Comparison of ENCODE assay signal across 8 mouse cellular contexts in the genomic region with DNA sequence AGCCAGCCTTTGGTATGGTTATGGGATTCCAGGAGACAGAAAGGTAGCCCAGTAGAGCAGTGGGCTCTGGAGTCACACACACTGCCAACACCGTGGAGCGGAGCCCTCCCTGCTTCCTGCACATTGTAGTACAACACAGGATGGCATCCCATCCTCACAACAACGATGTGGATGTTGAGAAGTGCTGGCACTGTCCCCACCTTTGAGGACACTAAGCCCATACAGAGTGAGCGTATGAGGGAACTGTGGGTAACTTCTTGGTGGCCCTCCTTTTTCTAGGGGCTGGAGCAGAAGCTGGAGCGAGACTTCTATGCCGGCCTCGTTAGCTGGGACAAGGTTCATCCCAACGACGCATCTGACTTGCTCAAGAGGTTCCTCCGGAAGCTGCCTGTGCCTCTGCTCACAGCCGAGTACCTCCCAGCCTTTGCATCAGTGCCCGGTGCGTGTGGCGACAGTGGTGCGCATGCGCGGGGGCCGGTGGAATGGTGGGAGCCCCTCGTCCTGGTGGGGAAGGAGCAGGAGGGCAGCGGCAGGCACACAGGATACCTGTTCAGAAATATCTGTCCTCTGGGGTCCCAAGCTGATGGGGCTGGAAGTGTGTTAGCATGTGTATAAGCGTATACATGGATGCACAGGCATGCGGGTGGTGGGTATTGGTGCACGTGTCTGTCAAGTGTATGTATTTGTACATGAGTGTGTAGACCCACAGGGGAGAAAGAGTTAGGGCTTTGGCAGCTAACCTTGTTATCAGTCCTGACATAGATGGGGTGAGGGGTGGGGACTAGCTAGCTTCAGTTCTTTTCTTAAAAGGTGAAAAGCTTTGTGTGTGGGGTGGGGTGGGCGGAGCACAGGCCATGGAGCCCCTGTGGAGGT. TPM values are rescaled to one million over a fixed set of nuclear protein-coding genes. Genes with fewer than 3 reads are reported as not detected.
DNase-seq lines count a peak whose midpoint lies in the region; ATAC-seq and TF ChIP-seq lines count a peak whose summit lies in the region.

No protein-coding gene starts in this region.

- DNase-seq in testis, postnatal 10 days (ENCODE audit: low spot score) = no peak
- DNase-seq in testis, postnatal 14 days (ENCODE audit: low spot score) = peak; percentile 39
- DNase-seq in right cerebral cortex, adult 2 months (ENCODE audit: low spot score in 2 of 2) = no peak
- no peak for DNase-seq in kidney, postnatal 10 days
- no peak for DNase-seq in spleen, postnatal 4 days (ENCODE audit: low spot score in 2 of 2)

- no peak for TF ChIP-seq CTCF in testis, adult 2 months (IDR thresholded peaks at IDR 0.05; ENCODE audit: control insufficient read depth, insufficient read depth, insufficient replicate concordance, low read depth, low read length)

- peak overlapping the region; percentile 37 for H3K4me2 ChIP-seq in forebrain, embryonic 12.5 days
- peak overlapping the region; percentile 8; the same call in 1 of the 2 replicates for H3K4me2 ChIP-seq in liver, embryonic 12.5 days

- peak; percentile 36; the same call in 1 of the 2 replicates for ATAC-seq in forebrain, embryonic 12.5 days (ENCODE audit: low FRiP score)
- ATAC-seq in liver, embryonic 12.5 days = no peak

- peaks cover 5% of the 10 kb centered on the region for H3K4me1 ChIP-seq in testis, adult 2 months (ENCODE audit: control insufficient read depth, insufficient read depth, low read length)
- 0 out of 2 replicates have a peak, but pooled peaks cover 9% of the 10 kb centered on the region for H3K4me1 ChIP-seq in forebrain, embryonic 12.5 days
- H3K4me1 ChIP-seq in liver, embryonic 12.5 days = no peaks in the 10 kb centered on the region

- WGBS in forebrain, embryonic 12.5 days = 52% methylated on average over 24 of the region's 24 CpGs
- WGBS in liver, embryonic 12.5 days (ENCODE audit: insufficient replicate concordance) = 48% methylated on average over 24 of the region's 24 CpGs

- no peaks in the 10 kb centered on the region for H3K9me3 ChIP-seq in forebrain, embryonic 12.5 days
- H3K9me3 ChIP-seq in liver, embryonic 12.5 days (replicated peaks) = no peaks in the 10 kb centered on the region

- no peak overlapping the region for H3K27ac ChIP-seq in testis, adult 2 months (ENCODE audit: control insufficient read depth, insufficient read depth, low read depth, low read length)
- H3K27ac ChIP-seq in forebrain, embryonic 12.5 days = no peak overlapping the region
- H3K27ac ChIP-seq in liver, embryonic 12.5 days = no peak overlapping the region

- H3K36me3 ChIP-seq in testis, adult 2 months (ENCODE audit: control insufficient read depth, insufficient read depth, low read length) = no peaks in the 10 kb centered on the region
- no peaks in the 10 kb centered on the region for H3K36me3 ChIP-seq in forebrain, embryonic 12.5 days (replicated peaks)
- no peaks in the 10 kb centered on the region for H3K36me3 ChIP-seq in liver, embryonic 12.5 days

- H3K27me3 ChIP-seq in testis, adult 2 months (ENCODE audit: control insufficient read depth, insufficient read depth, low read length) = no peaks in the 10 kb centered on the region
- H3K27me3 ChIP-seq in forebrain, embryonic 12.5 days = peaks cover 6% of the 10 kb centered on the region; the same call in 1 of the 2 replicates
- H3K27me3 ChIP-seq in liver, embryonic 12.5 days (replicated peaks) = peaks cover 26% of the 10 kb centered on the region

- H3K9ac ChIP-seq in forebrain, embryonic 12.5 days = no peak overlapping the region
- no peak overlapping the region for H3K9ac ChIP-seq in liver, embryonic 12.5 days

- H3K4me3 ChIP-seq in testis, adult 2 months (ENCODE audit: control insufficient read depth, low read depth, low read length) = peak overlapping the region; percentile 30
- H3K4me3 ChIP-seq in forebrain, embryonic 12.5 days (replicated peaks) = peak overlapping the region; percentile 21
- H3K4me3 ChIP-seq in liver, embryonic 12.5 days = no peak overlapping the region

- TF ChIP-seq POLR2A in testis, adult 2 months (IDR thresholded peaks at IDR 0.05; ENCODE audit: control insufficient read depth, low read depth, low read length) = no peak

RNA-seq across cellular contexts. Expression of a gene that starts 27.1 kb away (rescaled TPM):
- polyA plus RNA-seq in testis, adult 2 months (2012; rRNA removed) = 1.9 and 2.1 TPM in 2 replicates
- 0.36 and 0.81 TPM in 2 replicates for polyA plus RNA-seq in forebrain, embryonic 12.5 days (2016; fragmentation: Nextera tagmentation; extraction: Ambion mirVana)
- not detected in 2 replicates for polyA plus RNA-seq in liver, embryonic 12.5 days (2016; fragmentation: Nextera tagmentation; extraction: Ambion mirVana)

RNA-seq across cellular contexts. Expression of a gene that starts 37.3 kb away (rescaled TPM):
- polyA plus RNA-seq in testis, adult 2 months (2012; rRNA removed) = 163 and 169 TPM in 2 replicates
- polyA plus RNA-seq in forebrain, embryonic 12.5 days (2016; fragmentation: Nextera tagmentation; extraction: Ambion mirVana) = not detected in 2 replicates
- polyA plus RNA-seq in liver, embryonic 12.5 days (2016; fragmentation: Nextera tagmentation; extraction: Ambion mirVana) = not detected in 2 replicates

Comparison
In these comparisons a context has a peak if more than half of its experiments do, and no peak if none do; other contexts are left out.
1. RNA of a gene that starts 37.3 kb away (polyA plus RNA-seq): 163 to 169 TPM in testis, adult 2 months; not detected in forebrain, embryonic 12.5 days and not detected in liver, embryonic 12.5 days; every median in the first group is over 100 times any median in the second.